Mouse (Mus musculus) limb, embryonic 14.5 days (tissue): ENCODE measurements at regions not wholly inside any gene's neighbourhood (a gene's known extent, or its start where the extent isn't known, plus 50 kb on each side); places are given as distances from the start of the nearest gene placed in this dataset.

Experiments
- ATAC-seq: fragments of 200-750 bp; cut with Nextera tagmentation; 2 replicates; pipeline ENCODE4 v1.8.0; 2017; ENCODE audit warnings: low read depth, moderate number of reproducible peaks, moderate TSS enrichment; ENCODE audit not compliant: low FRiP score
- DNase-seq: peaks from one replicate; pipeline ENCODE4 v3.0.0-alpha.2; 2015; ENCODE audit warnings: low spot score
- H3K27ac ChIP-seq: fragments of 300-500 bp; sonication (generic); replicated peaks from 2 replicates; pipeline ENCODE4 v1.5.1; 2014; ENCODE audit warnings: low read depth, mild to moderate bottlenecking, low read length, moderate library complexity, mixed read lengths
- H3K27me3 ChIP-seq: fragments of 300-500 bp; sonication (generic); 2 replicates; pipeline ENCODE4 v1.6.1; 2014; ENCODE audit warnings: low read length, mixed read lengths; ENCODE audit not compliant: control insufficient read depth, insufficient read depth
- H3K36me3 ChIP-seq: fragments of 300-500 bp; sonication (generic); 2 replicates; pipeline ENCODE4 v1.6.1; 2014; ENCODE audit warnings: mild to moderate bottlenecking, low read length, moderate library complexity, mixed read lengths; ENCODE audit not compliant: control insufficient read depth, insufficient read depth
- H3K4me1 ChIP-seq: fragments of 300-500 bp; sonication (generic); 2 replicates; pipeline ENCODE4 v1.6.1; 2014; ENCODE audit warnings: antibody characterized with exemption, low read length, mixed read lengths; ENCODE audit not compliant: control insufficient read depth, insufficient read depth
- H3K4me2 ChIP-seq: fragments of 300-500 bp; sonication (generic); replicated peaks from 2 replicates; pipeline ENCODE4 v1.6.1; 2014; ENCODE audit warnings: low read depth, mild to moderate bottlenecking, low read length, moderate library complexity; ENCODE audit not compliant: severe bottlenecking
- H3K4me3 ChIP-seq: fragments of 300-500 bp; sonication (generic); replicated peaks from 2 replicates; pipeline ENCODE4 v1.5.1; 2014; ENCODE audit warnings: low read length
- H3K9ac ChIP-seq: fragments of 300-500 bp; sonication (generic); 2 replicates; pipeline ENCODE4 v1.6.1; 2014; ENCODE audit warnings: mild to moderate bottlenecking, low read depth, low read length, moderate library complexity; ENCODE audit not compliant: severe bottlenecking
- H3K9me3 ChIP-seq: fragments of 300-500 bp; sonication (generic); 2 replicates; pipeline ENCODE4 v1.6.1; 2016; ENCODE audit warnings: low read length; ENCODE audit not compliant: control insufficient read depth
- POLR2A ChIP-seq: fragments of 200-500 bp; IDR thresholded peaks from 2 replicates; pipeline ENCODE4 v1.8.0; 2012; ENCODE audit warnings: inconsistent platforms, mild to moderate bottlenecking, moderate library complexity, borderline replicate concordance; ENCODE audit not compliant: insufficient read depth, insufficient read length; ENCODE audit errors: extremely low read depth
- WGBS: fragments of 180-500 bp; shearing (Covaris S2); extraction: QIAGEN DNeasy Blood & Tissue Kit; methylation state at CpG from one replicate; pipeline ENCODE4 v1.1.7; 2014; 5-methylcytosine and 5-hydroxymethylcytosine counted together

DNA sequence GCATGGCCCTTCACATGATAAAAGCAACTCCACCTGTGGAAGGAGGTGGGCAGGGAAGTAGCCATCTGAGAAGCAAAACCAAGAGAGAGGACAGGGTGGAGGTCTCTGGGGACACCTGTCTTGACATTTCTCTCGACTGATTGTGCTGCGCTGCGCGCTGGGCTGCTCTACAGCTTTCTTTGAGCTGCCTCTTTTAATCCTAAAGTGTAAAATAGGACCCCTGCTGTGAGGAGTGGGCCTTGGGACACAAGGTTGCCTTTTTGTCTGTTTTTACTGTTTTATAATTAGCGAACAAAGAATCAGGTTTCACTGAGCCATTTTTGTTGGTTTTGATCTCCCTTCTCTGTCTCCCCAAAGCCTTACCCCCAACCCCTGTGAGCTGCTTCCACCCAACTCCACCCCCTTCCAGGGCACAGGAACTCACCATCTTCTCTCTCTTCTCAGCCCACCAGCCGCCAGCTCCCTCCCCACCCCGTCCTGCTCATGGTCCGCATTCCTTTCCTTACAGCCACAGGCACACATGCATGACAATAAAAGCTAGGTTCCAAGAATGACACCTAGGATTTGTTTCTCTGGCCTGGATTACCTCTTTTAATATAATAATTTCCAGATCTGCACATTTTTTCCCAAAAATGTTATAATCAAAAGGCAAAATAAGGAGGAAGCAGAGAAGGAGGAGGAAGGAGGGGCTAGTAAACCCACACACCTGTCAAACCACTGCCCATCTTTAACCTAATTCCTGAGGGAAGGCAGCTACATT is 57.3 kb downstream of the Cbln4 start:
- no peak for TF ChIP-seq POLR2A
- no peak overlapping the region for H3K27ac ChIP-seq
- H3K4me3 ChIP-seq, result no peak overlapping the region
- ATAC-seq (no peak; the same call in 1 of the 2 replicates), DNase-seq (no peak)
- no peak overlapping the region for H3K9ac ChIP-seq
- no peaks in the 10 kb centered on the region for H3K27me3 ChIP-seq
- H3K36me3 ChIP-seq, result no peaks in the 10 kb centered on the region
- 5% methylated on average over 8 of the region's 8 CpGs for WGBS
- H3K4me2 ChIP-seq, result no peak overlapping the region
- H3K9me3 ChIP-seq, result no peaks in the 10 kb centered on the region
- H3K4me1 ChIP-seq, result 0 out of 2 replicates have a peak, but pooled peaks cover 2% of the 10 kb centered on the region

DNA sequence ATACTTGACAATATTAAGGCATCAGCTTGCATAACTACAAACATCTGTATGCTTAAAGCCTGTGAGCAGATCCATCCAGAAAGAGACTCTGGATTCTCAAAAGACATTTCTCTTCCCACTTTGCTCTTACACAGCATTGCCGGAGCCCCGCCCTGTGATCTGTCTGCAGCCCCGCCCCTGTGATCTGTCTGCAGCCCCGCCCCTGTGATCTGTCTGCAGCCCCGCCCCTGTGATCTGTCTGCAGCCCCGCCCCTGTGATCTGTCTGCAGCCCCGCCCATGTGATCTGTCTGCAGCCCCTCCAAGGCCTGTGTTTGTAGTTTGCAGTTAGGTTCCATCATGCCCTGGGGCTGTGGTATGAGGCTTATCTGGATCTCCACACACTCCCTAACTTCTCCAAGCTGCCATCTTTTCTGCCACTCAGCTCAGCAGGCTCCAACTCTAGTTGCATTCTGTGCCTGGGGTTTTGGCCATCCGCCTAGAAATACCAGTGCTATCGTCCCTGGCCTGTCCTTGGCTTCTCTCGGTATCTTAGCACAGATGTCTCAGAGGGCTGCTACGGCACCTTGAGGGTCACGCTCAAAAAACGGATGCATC is 73.9 kb downstream of the Cbln4 start:
- no peak for TF ChIP-seq POLR2A
- 66% methylated on average over 13 of the region's 13 CpGs for WGBS

DNA sequence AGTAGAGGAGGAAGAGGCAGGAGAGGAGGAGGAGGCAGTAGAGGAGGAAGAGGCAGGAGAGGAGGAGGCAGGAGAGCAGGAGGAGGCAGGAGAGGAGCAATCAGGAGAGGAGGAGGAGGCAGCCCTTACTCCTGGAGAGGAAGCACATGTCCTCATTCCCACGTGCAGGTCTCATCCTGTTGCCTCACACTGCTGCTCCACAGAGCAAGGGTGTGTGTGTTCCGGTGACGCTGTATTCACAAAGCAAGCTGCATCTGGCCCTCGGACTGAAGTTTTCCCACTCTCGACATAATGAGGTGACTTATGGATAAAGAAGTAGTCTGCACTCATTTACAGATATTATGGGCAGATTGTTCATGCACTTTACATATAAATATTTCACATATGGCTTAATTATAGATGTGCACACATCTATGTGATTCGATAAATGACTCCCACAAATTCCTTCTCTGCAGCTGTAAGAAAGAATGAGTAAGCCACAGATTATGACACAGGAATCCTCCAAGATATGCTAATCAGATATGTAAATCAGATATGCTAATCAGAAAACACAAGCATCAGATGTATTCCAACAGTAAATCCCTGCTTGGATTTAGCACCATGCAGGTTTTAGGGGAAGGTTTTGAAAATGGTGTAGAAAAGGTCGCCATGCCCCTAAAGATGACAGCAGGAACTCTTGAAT is 96.6 kb downstream of the Cbln4 start:
- H3K9ac ChIP-seq, result no peak overlapping the region
- no peak overlapping the region for H3K27ac ChIP-seq
- ATAC-seq (no peak), DNase-seq (no peak)
- no peaks in the 10 kb centered on the region for H3K36me3 ChIP-seq
- no peak for TF ChIP-seq POLR2A
- H3K4me1 ChIP-seq, result no peaks in the 10 kb centered on the region
- no peaks in the 10 kb centered on the region for H3K27me3 ChIP-seq
- WGBS, result 79% methylated on average over 7 of the region's 7 CpGs
- H3K4me3 ChIP-seq, result no peak overlapping the region
- no peaks in the 10 kb centered on the region for H3K9me3 ChIP-seq
- H3K4me2 ChIP-seq, result no peak overlapping the region

More for the DNA sequence above, 73.9 kb downstream of the Cbln4 start:
- Histone ChIP-seq H3K36me3 (no peaks in the 10 kb centered on the region), H3K9ac (no peak overlapping the region), H3K4me3 (no peak overlapping the region), H3K9me3 (no peaks in the 10 kb centered on the region), H3K4me2 (no peak overlapping the region), H3K4me1 (no peaks in the 10 kb centered on the region), H3K27me3 (no peaks in the 10 kb centered on the region), H3K27ac (no peak overlapping the region)
- ATAC-seq (no peak), DNase-seq (no peak)

DNA sequence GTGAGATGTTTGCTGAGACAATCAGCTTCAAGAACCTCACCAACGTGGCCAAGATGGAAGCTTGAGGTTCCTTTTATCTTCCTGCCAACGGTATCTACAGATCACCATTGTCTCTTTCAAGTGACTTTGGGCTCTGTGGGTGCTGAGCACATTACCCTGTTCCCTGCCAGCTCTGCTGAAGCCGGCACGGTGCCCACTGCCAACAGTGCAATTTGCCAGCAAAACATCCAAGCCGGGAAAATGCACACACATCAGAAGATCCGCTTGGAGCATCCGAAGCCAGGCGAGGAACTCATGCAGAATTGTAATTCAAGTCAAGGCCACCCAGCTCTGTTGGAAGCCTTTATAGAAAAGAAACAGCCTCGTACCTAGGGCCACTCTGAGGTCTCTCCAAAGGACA is 100.6 kb downstream of the Cbln4 start:
- H3K4me1 ChIP-seq, result no peaks in the 10 kb centered on the region
- H3K9ac ChIP-seq, result no peak overlapping the region
- no peaks in the 10 kb centered on the region for H3K36me3 ChIP-seq
- H3K4me2 ChIP-seq, result no peak overlapping the region
- DNase-seq, result no peak
- no peak overlapping the region for H3K4me3 ChIP-seq
- no peak for TF ChIP-seq POLR2A
- 89% methylated on average over 9 of the region's 9 CpGs for WGBS
- H3K27me3 ChIP-seq, result no peaks in the 10 kb centered on the region
- no peaks in the 10 kb centered on the region for H3K9me3 ChIP-seq
- ATAC-seq, result no peak
- H3K27ac ChIP-seq, result no peak overlapping the region

DNA sequence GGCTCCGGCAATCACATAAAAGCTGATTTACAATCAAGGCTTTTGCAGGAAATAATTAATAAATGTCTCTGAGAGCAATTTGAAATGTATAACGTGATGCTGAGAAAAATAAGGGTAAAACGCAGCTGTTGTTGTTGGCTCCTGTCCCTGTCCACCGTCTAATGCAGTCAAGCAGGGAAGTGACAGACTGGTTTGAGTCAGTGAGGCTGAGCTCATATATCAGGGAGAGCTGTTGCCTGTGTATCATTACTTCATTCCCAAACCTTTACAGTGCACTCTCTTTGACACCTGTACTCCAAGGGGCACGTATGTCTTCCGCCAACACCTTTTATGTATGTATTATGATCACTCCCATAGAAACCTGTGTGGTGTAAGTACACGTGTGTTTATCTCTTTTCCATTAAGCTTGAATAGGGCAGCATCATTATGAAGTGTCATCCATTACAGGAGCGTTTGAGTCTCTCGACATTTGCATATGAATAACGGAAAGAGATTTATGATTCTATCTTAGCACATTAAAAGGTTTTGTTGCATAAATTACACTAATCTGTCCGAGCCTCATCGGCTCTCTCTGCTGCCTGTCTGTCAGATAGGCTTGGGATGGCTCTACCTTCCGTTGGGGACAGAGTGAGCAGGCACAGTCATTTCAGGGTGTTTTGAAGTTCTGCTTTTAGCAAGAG is 107.5 kb downstream of the Cbln4 start:
- Histone ChIP-seq H3K4me1 (no peaks in the 10 kb centered on the region), H3K27ac (no peak overlapping the region), H3K27me3 (no peaks in the 10 kb centered on the region), H3K4me2 (no peak overlapping the region), H3K9ac (no peak overlapping the region), H3K4me3 (no peak overlapping the region), H3K36me3 (no peaks in the 10 kb centered on the region), H3K9me3 (no peaks in the 10 kb centered on the region)
- 68% methylated on average over 13 of the region's 13 CpGs for WGBS
- no peak for TF ChIP-seq POLR2A
- ATAC-seq, result no peak
- DNase-seq, result no peak
